Mouse (Mus musculus) stomach, postnatal 0 days (tissue): ENCODE results near the gene Eftud2.

Experiments
- CTCF ChIP-seq: IDR thresholded peaks from 2 replicates; pipeline ENCODE4 v1.5.1; 2016; ENCODE audit warnings: antibody characterized with exemption, low read depth, mild to moderate bottlenecking, moderate library complexity
- EP300 ChIP-seq: optimal IDR thresholded peaks from 2 replicates; pipeline ENCODE3; 2016; ENCODE audit warnings: antibody characterized with exemption

DNA sequence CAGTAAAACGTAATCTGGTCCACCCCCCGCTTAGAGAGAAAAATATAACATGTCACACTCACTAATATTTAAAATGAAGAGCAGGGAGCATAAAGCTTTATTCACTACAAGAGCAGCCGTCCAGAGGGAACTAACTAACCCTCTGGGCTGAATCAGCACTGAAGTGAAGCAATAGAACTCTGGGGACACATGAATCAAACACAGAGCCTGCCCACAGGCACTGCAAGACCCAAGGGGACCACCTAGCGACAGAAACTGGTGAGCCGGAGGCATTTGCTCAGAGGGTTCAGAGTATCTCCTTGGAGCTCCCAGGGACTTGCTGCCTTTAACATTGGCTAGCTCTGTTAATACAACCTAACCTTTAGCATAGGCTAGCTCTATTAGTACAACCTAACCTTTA lies 9.3 kb upstream of the Eftud2 start:
- TF ChIP-seq CTCF (no peak), EP300 (no peak)
